In genomic region chr17:87571345-87571932, GRCm38 (mm10) we compare ENCODE assay signal across 8 mouse cellular contexts.
DNase-seq lines count a peak whose midpoint lies in the region; ATAC-seq and TF ChIP-seq lines count a peak whose summit lies in the region.

No protein-coding gene starts in this region.

- no peaks in the 10 kb centered on the region for H3K36me3 ChIP-seq in MEL (ENCODE audit: control insufficient read depth in 1 of 2, insufficient read depth in 2 of 2, low read length in 2 of 2)
- H3K36me3 ChIP-seq in forebrain, postnatal 0 days (ENCODE audit: insufficient read depth) = no peaks in the 10 kb centered on the region
- no peaks in the 10 kb centered on the region for H3K36me3 ChIP-seq in neural tube, embryonic 15.5 days

- WGBS in cerebellum, adult 2 months = 6% methylated on average over 18 of the region's 18 CpGs
- 11% methylated on average over 18 of the region's 18 CpGs for WGBS in forebrain, postnatal 0 days
- 11% methylated on average over 18 of the region's 18 CpGs for WGBS in neural tube, embryonic 15.5 days

- TF ChIP-seq RAD21 in MEL (IDR thresholded peaks at IDR 0.05; ENCODE audit: low read depth, low read length) = no peak; the same call in none of the 2 replicates

- peak overlapping the region; percentile 73 for H3K9ac ChIP-seq in MEL (ENCODE audit: control insufficient read depth, low read depth, low read length, poor library complexity, severe bottlenecking)
- peak overlapping the region; percentile 6; the same call in 1 of the 2 replicates for H3K9ac ChIP-seq in forebrain, postnatal 0 days
- H3K9ac ChIP-seq in neural tube, embryonic 15.5 days (replicated peaks) = peak overlapping the region; percentile 41; the same call in 1 of the 2 replicates

- H3K4me1 ChIP-seq in MEL (ENCODE audit: control insufficient read depth in 1 of 2, insufficient read depth in 2 of 2, low read length in 2 of 2) = peaks cover 0 to 4% of the 10 kb centered on the region in 2 experiments; a peak in 1 of 4 replicates
- no peaks in the 10 kb centered on the region; the same call in none of the 2 replicates for H3K4me1 ChIP-seq in cerebellum, adult 2 months (ENCODE audit: control insufficient read depth, insufficient read depth, low read length)
- no peaks in the 10 kb centered on the region for H3K4me1 ChIP-seq in forebrain, postnatal 0 days (ENCODE audit: insufficient read depth)
- peaks cover 16% of the 10 kb centered on the region for H3K4me1 ChIP-seq in neural tube, embryonic 15.5 days

- H3K9me3 ChIP-seq in MEL (replicated peaks; ENCODE audit: insufficient read depth, low read length) = no peaks in the 10 kb centered on the region
- H3K9me3 ChIP-seq in forebrain, postnatal 0 days (ENCODE audit: low read length) = no peaks in the 10 kb centered on the region
- H3K9me3 ChIP-seq in neural tube, embryonic 15.5 days (replicated peaks) = no peaks in the 10 kb centered on the region

- intact Hi-C loops in heart, postnatal 36 days (cut with DNase I) = loop anchor here (1.0 to 5.0 kb wide), 4 partner anchors 41 to 534 kb away; partner anchors contain the start of gene Calm2

- H3K4me3 ChIP-seq in MEL (ENCODE audit: control insufficient read depth in 1 of 2, insufficient read depth in 1 of 2, low read depth in 2 of 2, low read length in 2 of 2) = peak overlapping the region in 1 of 2 experiments; percentile 48; a peak in 2 of 4 replicates
- H3K4me3 ChIP-seq in cerebellum, adult 2 months (replicated peaks; ENCODE audit: insufficient read depth, low read depth, low read length) = peak overlapping the region; percentile 21
- peak overlapping the region; percentile 2; the same call in 1 of the 2 replicates for H3K4me3 ChIP-seq in forebrain, postnatal 0 days (ENCODE audit: low read depth, low read length)
- H3K4me3 ChIP-seq in neural tube, embryonic 15.5 days (replicated peaks) = peak overlapping the region; percentile 22

- H3K79me2 ChIP-seq in MEL (ENCODE audit: control insufficient read depth, insufficient read depth, low read length, poor library complexity) = no peaks in the 10 kb centered on the region; the same call in 1 of the 2 replicates

- H3K4me2 ChIP-seq in forebrain, postnatal 0 days (ENCODE audit: low read depth) = peak overlapping the region; percentile 34
- peak overlapping the region; percentile 54 for H3K4me2 ChIP-seq in neural tube, embryonic 15.5 days

- peak; percentile 91 for DNase-seq in MEL (ENCODE audit: low read depth, low spot score)
- peak; percentile 89 to 98 for DNase-seq in cerebellum, adult 2 months
- DNase-seq in forebrain, postnatal 0 days = peak; percentile 95
- DNase-seq in heart, postnatal 36 days = peak; percentile 97 to 99
- peak; percentile 90 to 97 for DNase-seq in layer of hippocampus, adult 18-20 months (ENCODE audit: low spot score in 2 of 2)
- peak; percentile 91 to 93 for DNase-seq in lung, adult 18-20 months
- peak; percentile 97 for DNase-seq in testis, postnatal 10 days (ENCODE audit: low spot score)

- TF ChIP-seq CTCF in MEL (IDR thresholded peaks at IDR 0.05 in 2 of 3, conservative IDR thresholded peaks at IDR 0.05 in 1 of 3; ENCODE audit: control insufficient read depth in 1 of 3, insufficient read depth in 1 of 3, low read depth in 2 of 3, low read length in 3 of 3, poor library complexity in 1 of 3, severe bottlenecking in 1 of 3) = peak in 2 of 3 experiments; percentile 98 to 100; a peak in 5 of 6 replicates
- TF ChIP-seq CTCF in cerebellum, adult 2 months (IDR thresholded peaks at IDR 0.05; ENCODE audit: borderline replicate concordance, insufficient read depth, low read depth, low read length) = peak; percentile 100
- peak; percentile 100 for TF ChIP-seq CTCF in forebrain, postnatal 0 days (IDR thresholded peaks at IDR 0.05; ENCODE audit: low read depth)

- ATAC-seq in forebrain, postnatal 0 days = peak; percentile 95
- ATAC-seq in neural tube, embryonic 15.5 days (ENCODE audit: low FRiP score) = peak; percentile 90

- no peak for TF ChIP-seq EP300 in MEL (IDR thresholded peaks at IDR 0.05; ENCODE audit: low read depth in 1 of 2, low read length in 2 of 2)

- H3K27me3 ChIP-seq in MEL (ENCODE audit: control insufficient read depth in 1 of 2, insufficient read depth in 2 of 2, low read length in 2 of 2) = no peaks in the 10 kb centered on the region; a peak in 1 of 4 replicates
- H3K27me3 ChIP-seq in cerebellum, adult 2 months (ENCODE audit: control insufficient read depth, insufficient read depth, low read length) = no peaks in the 10 kb centered on the region
- H3K27me3 ChIP-seq in forebrain, postnatal 0 days (ENCODE audit: insufficient read depth, low read length) = no peaks in the 10 kb centered on the region
- no peaks in the 10 kb centered on the region; the same call in 1 of the 2 replicates for H3K27me3 ChIP-seq in neural tube, embryonic 15.5 days (replicated peaks)

- TF ChIP-seq POLR2A in MEL (IDR thresholded peaks at IDR 0.05; ENCODE audit: control insufficient read depth in 1 of 2, insufficient read depth in 1 of 2, low read depth in 1 of 2, low read length in 2 of 2, poor library complexity in 1 of 2) = no peak
- peak; percentile 37; the same call in 1 of the 2 replicates for TF ChIP-seq POLR2A in cerebellum, adult 2 months (IDR thresholded peaks at IDR 0.05; ENCODE audit: borderline replicate concordance, insufficient read depth, low read length)

- H3K27ac ChIP-seq in MEL (ENCODE audit: control insufficient read depth, low read depth, low read length) = peak overlapping the region; percentile 48; the same call in 1 of the 2 replicates
- H3K27ac ChIP-seq in cerebellum, adult 2 months (ENCODE audit: insufficient read depth, low read length) = peak overlapping the region; percentile 36; the same call in 1 of the 2 replicates
- no peak overlapping the region for H3K27ac ChIP-seq in forebrain, postnatal 0 days (ENCODE audit: low read depth, low read length)
- H3K27ac ChIP-seq in neural tube, embryonic 15.5 days (replicated peaks) = peak overlapping the region; percentile 79

TF ChIP-seq in MEL, 35 proteins besides CTCF, POLR2A, EP300 and RAD21:
- TF ChIP-seq USF1 (IDR thresholded peaks at IDR 0.05; ENCODE audit: low read depth, low read length) = no peak
- TF ChIP-seq KAT2A (conservative IDR thresholded peaks at IDR 0.05; ENCODE audit: low read depth, low read length) = no peak
- TF ChIP-seq ZC3H11A (IDR thresholded peaks at IDR 0.05; ENCODE audit: low read depth, low read length) = peak; percentile 99
- TF ChIP-seq SMC3 (IDR thresholded peaks at IDR 0.05; ENCODE audit: low read depth, low read length) = peak; percentile 99
- no peak for TF ChIP-seq CHD1 (IDR thresholded peaks at IDR 0.05; ENCODE audit: low read depth, low read length)
- 0 out of 2 replicates have a peak, but pooled peaks have one; percentile 35 for TF ChIP-seq TBP (IDR thresholded peaks at IDR 0.05; ENCODE audit: low read depth, low read length)
- peak; percentile 43; the same call in 1 of the 2 replicates for TF ChIP-seq MXI1 (IDR thresholded peaks at IDR 0.05; ENCODE audit: low read depth, low read length)
- TF ChIP-seq ZKSCAN1 (IDR thresholded peaks at IDR 0.05; ENCODE audit: low read depth, low read length) = no peak
- TF ChIP-seq SIN3A (IDR thresholded peaks at IDR 0.05; ENCODE audit: low read length) = peak; percentile 77
- TF ChIP-seq MYC (IDR thresholded peaks at IDR 0.05; ENCODE audit: low read depth, low read length) = peak; percentile 73; the same call in 1 of the 2 replicates
- TF ChIP-seq POLR2AphosphoS5 (IDR thresholded peaks at IDR 0.05; ENCODE audit: borderline replicate concordance, low read depth, low read length) = no peak
- TF ChIP-seq TAL1 (IDR thresholded peaks at IDR 0.05; ENCODE audit: low read length) = no peak

Comparison
In these comparisons a context has a peak if more than half of its experiments do, and no peak if none do; other contexts are left out.
1. H3K9ac ChIP-seq: peak in every context shown above with its lines; median percentile 73 in MEL; 41 in neural tube, embryonic 15.5 days; 6 in forebrain, postnatal 0 days.